Mouse (Mus musculus): ENCODE measurements at regions not wholly inside any gene's neighbourhood (a gene's known extent, or its start where the extent isn't known, plus 50 kb on each side); places are given as distances from the start of the nearest gene placed in this dataset.

DNA sequence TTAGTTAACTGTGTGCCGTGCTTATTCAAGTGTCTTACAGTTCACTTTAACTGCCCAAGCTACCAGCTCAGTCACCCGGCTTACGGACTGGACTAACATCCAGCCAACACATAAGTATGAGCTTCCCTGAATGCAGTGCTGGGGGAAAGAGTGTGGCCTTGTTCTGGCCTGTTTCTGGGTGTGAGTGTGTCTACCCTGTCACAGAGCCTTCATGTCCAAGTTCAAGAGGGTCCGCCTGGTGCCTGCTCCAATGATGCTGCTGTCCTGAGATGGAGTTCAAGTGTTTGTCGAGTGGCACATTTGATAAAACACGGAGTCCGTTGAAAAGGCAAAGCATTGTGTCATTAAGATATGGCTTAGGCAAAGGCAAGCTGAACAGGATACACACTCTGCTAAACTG lies 135.0 kb upstream of the Ctbp2 start:
- no peak for TF ChIP-seq CTCF (IDR thresholded peaks at IDR 0.05; ENCODE audit: low read depth, low read length)
- TF ChIP-seq POLR2A (IDR thresholded peaks at IDR 0.05; ENCODE audit: borderline replicate concordance, low read depth, low read length), result no peak

Measured in bone marrow macrophage, adult 2 months (primary cell).